Mouse (Mus musculus): Measurements from ENCODE around the gene Gm11567. TPM values are rescaled to one million over a fixed set of nuclear protein-coding genes. Genes with fewer than 3 reads are reported as not detected.
"Not testable (repeated sequence)": the region's sequence is repeated elsewhere in the genome, so short reads cannot be mapped to it uniquely, and the experiment has no call there.

Gene Gm11567
- not detected for polyA plus RNA-seq (2021)

DNA sequence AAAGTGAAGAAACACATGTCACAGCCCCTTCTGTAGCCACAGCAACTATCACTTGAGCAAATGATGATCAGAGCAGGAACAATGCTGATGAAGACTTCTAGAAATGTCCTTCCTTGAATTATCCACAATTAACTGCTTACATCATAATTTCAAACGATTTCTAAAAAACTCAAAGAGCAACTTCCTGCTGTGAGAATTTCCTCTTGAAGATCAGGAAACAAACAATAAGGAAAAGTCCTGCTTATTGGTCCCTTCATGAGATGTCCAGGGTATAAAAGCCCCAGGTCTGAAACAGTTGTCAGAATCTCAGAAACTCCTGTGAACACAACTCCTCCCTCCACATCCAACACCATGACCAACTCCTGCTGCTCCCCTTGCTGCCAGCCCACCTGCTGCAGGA, at the start of gene Gm11567:
Gene Gm11567, plus strand, starts transcription at position 301 of the 400 bp plus-strand sequence.
- DNase-seq (ENCODE audit: low read depth, low spot score); ATAC-seq; CTCF ChIA-PET; in situ Hi-C loops (cut with MboI; ENCODE audit: low pct_unique_long_range_greater_than_20kb); POLR2A ChIA-PET: not testable (repeated sequence)
- H3K27me3 ChIP-seq, result peaks cover 20% of the 10 kb centered on the region

DNA sequence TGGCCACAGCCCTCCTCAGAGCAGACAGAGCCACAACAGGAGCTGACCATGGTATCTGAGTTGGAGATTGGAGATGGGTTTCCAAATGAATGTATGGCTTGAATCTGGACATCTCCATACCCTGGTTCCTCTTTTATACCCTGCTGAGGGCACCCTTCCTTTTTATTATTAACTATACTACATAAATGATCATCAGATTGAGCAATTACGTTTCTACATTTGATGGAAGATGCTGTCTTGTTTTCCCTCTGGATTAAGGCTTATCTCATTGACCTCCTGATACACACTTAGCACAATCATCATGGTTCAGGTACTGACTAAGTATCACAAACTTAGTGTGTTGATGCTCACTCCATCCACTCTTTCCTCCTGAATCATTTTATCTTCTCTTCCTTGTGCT, 41.0 kb upstream of the Gm11567 start, which contains the start of gene 2300003K06Rik:
Gene 2300003K06Rik, minus strand, starts transcription at position 101 of the 400 bp plus-strand sequence.
- CTCF ChIA-PET, result no interaction called here
- ATAC-seq (no peak), DNase-seq (ENCODE audit: low read depth, low spot score) (no peak)
- in situ Hi-C loops (cut with MboI; ENCODE audit: low pct_unique_long_range_greater_than_20kb), result loop anchor here (10.0 kb wide), 1 partner anchor 63 kb away; the partner anchor contains the start of gene Gm11595
- POLR2A ChIA-PET, result no interaction called here
- TF ChIP-seq CTCF (IDR thresholded peaks at IDR 0.05), result no peak
- no peaks in the 10 kb centered on the region for H3K27me3 ChIP-seq

DNA sequence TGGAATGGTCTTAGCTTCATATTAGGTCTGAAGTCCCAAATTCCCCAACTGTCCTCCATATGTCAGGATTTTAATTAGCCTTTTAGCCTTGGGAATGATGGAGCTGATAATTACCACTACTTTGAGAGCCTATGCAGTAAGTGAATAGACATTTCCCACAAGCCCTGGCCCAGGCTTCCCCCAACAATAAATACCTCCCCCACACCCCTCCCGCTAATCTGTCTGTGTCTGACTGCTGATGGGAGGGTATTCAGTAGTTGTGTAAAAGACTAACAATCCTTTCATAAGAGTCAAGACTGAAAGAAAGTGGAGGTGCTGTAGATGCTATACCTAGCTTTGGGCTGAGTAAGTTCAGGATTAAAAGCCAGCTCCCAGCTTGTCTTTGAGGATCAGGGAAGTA, 36.8 kb upstream of the Gm11567 start:
- in situ Hi-C loops (cut with MboI; ENCODE audit: low pct_unique_long_range_greater_than_20kb), result no loop called here
- TF ChIP-seq CTCF (IDR thresholded peaks at IDR 0.05), result no peak
- CTCF ChIA-PET, result no interaction called here

DNA sequence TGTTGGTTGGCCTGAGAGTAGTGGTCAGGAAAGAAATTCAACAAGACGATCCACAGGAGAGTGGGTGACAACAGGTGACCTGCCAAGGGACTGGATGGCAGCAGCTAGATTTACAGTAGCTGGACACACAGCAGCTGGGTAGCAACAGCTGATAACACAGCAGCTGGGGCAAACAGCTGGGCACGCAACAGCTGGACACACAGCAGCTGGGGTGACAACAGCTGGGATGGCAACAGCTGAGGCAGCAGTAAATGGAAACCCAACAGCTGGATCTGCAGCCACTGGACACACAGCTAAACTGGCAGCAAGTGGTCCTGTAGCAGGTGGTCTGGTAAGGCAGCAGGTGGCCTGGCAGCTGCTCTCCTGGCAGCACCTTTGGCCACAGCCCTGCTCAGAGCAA, 32.2 kb upstream of the Gm11567 start:
- in situ Hi-C loops (cut with MboI; ENCODE audit: low pct_unique_long_range_greater_than_20kb), result no loop called here
- DNase-seq (ENCODE audit: low read depth, low spot score) (no peak), ATAC-seq (no peak)
- no peak for TF ChIP-seq CTCF (IDR thresholded peaks at IDR 0.05)
- H3K27me3 ChIP-seq, result peaks cover 3% of the 10 kb centered on the region
- POLR2A ChIA-PET, result no interaction called here
- CTCF ChIA-PET, result no interaction called here

More for the DNA sequence above, 36.8 kb upstream of the Gm11567 start:
- H3K27me3 ChIP-seq, result peaks cover 3% of the 10 kb centered on the region
- POLR2A ChIA-PET, result no interaction called here
- no peak for ATAC-seq
- DNase-seq (ENCODE audit: low read depth, low spot score), result no peak

DNA sequence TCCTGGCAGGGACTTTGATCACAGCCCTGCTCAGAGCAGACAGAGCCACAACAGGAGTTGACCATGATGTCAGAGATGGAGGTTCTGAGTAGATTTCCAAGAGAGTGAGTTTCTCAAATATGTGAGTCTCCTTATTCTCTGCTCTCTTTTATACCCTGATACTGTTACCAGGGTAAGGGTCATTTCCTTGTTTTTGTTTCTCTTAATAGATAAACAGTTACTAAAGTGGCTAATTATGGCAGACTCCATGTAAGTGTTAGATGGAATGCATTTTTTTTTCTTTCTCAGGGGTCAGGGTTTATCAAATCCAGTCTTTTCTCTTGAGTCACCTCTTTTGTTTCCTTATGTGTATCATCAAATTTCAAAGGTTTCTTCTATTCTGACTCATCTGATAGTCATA, 27.5 kb upstream of the Gm11567 start, which contains the start of gene Krtap4-16:
Gene Krtap4-16, minus strand, starts transcription at position 101 of the 400 bp plus-strand sequence.
- no peak for TF ChIP-seq CTCF (IDR thresholded peaks at IDR 0.05)
- ATAC-seq (no peak), DNase-seq (ENCODE audit: low read depth, low spot score) (no peak)
- ChIA-PET POLR2A (no interaction called here), CTCF (no interaction called here)
- H3K27me3 ChIP-seq, result no peaks in the 10 kb centered on the region
- in situ Hi-C loops (cut with MboI; ENCODE audit: low pct_unique_long_range_greater_than_20kb), result no loop called here

DNA sequence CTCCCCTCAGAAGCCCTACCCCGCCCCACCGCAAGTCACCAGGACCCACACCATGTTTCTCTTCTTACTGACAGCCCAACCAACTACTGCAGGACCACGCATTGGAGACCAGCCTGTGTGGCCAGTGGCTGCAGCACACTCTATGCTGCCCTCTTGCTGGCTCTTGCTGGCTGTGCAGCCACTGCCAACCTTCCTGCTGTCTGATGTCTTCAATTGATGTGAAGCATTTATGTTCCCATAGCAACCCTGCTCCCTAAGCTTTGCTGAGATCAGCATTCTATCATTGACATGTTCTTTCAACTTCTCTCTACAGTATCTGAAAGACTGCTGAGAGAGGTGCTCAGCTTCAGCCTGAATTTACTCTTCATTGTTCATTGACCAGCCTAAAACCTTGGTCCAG, 24.9 kb upstream of the Gm11567 start:
- ATAC-seq (no peak), DNase-seq (ENCODE audit: low read depth, low spot score) (no peak)
- no peaks in the 10 kb centered on the region for H3K27me3 ChIP-seq
- TF ChIP-seq CTCF (IDR thresholded peaks at IDR 0.05), result peak; percentile 64
- in situ Hi-C loops (cut with MboI; ENCODE audit: low pct_unique_long_range_greater_than_20kb), result no loop called here
- CTCF ChIA-PET, result no interaction called here
- POLR2A ChIA-PET, result no interaction called here

DNA sequence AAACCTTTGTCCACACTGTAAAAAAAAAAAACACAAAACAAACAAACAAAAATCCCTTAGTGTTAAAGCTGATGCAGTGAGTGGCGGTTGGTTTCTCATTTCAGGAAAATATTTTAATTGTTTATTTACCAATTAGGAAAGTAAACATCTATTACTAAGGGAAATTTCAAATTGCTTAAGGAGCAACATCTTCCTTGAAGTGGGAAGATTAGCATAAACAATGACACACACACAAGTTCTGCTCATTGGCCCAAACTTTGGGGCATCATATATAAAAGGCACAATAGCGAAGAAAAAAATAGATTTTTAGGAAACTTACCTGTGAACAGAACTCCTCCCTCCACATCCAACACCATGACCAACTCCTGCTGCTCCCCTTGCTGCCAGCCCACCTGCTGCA, 21.4 kb upstream of the Gm11567 start, which contains the start of gene Gm11568:
Gene Gm11568, plus strand, starts transcription at position 301 of the 400 bp plus-strand sequence.
- DNase-seq (ENCODE audit: low read depth, low spot score) (no peak), ATAC-seq (no peak)
- no peaks in the 10 kb centered on the region for H3K27me3 ChIP-seq
- TF ChIP-seq CTCF (IDR thresholded peaks at IDR 0.05), result no peak
- in situ Hi-C loops (cut with MboI; ENCODE audit: low pct_unique_long_range_greater_than_20kb), result no loop called here
- CTCF ChIA-PET, result no interaction called here
- POLR2A ChIA-PET, result no interaction called here

DNA sequence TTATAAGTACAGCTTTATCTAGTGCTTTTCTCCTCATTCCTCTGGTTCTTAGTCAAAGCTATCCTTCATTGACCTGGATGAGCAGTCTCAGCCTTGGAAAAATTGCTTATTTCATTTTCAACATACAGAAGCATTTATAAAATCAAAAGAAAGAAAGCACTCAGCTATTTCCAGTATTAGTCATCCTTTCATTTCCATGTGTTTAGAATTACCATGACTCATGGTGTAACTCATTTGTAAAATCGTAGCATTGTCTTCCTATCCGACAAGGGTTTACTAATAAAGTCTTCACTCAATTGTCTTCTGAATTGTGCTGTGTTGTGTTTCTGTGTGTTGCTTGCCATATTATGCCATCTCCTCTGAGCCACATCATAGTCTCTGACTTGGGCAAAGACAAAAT, 20.2 kb upstream of the Gm11567 start:
- no peak for ATAC-seq
- ChIA-PET CTCF (interaction anchor here (1.4 kb wide), 1 partner anchor 439 kb away, joined by 4 read pairs; no protein-coding TSS in a partner anchor), POLR2A (interaction anchor here (1.1 kb wide), 1 partner anchor 10 kb away, joined by 3 read pairs; no protein-coding TSS in a partner anchor)
- no peak for TF ChIP-seq CTCF (IDR thresholded peaks at IDR 0.05)
- DNase-seq (ENCODE audit: low read depth, low spot score), result peak; percentile 13
- in situ Hi-C loops (cut with MboI; ENCODE audit: low pct_unique_long_range_greater_than_20kb), result no loop called here
- no peaks in the 10 kb centered on the region for H3K27me3 ChIP-seq

DNA sequence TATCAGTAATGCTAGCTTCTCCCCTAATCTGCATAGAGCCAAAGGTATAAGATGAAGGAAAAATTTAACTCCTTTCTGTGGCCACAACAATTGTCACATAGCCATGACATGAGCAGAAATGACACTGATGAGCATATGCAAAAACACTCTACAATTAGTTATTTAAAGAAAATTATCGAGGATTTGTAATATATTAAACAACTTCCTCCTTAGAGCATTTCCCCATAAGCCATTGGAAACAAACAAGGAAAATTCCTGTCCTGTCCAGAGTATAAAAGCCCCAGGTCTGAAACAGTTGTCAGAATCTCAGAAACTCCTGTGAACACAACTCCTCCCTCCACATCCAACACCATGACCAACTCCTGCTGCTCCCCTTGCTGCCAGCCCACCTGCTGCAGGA, 14.8 kb upstream of the Gm11567 start, which contains the start of gene Gm11559:
Gene Gm11559, plus strand, starts transcription at position 301 of the 400 bp plus-strand sequence.
- CTCF ChIA-PET; DNase-seq (ENCODE audit: low read depth, low spot score); POLR2A ChIA-PET; H3K27me3 ChIP-seq; in situ Hi-C loops (cut with MboI; ENCODE audit: low pct_unique_long_range_greater_than_20kb); ATAC-seq: not testable (repeated sequence)

DNA sequence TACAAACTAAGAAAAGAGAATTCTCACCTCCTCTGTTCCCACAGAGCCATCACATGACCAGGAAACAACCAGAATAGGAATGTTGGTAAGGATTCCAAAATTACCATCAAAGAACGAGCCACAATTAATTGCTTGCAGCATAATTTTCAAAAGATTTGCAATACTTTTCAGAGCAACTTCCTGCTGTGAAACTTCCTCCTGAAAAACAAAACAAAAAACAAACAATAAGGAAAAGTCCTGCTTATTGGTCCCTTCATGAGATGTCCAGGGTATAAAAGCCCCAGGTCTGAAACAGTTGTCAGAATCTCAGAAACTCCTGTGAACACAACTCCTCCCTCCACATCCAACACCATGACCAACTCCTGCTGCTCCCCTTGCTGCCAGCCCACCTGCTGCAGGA, 5.9 kb upstream of the Gm11567 start, which contains the start of gene Krtap9-1:
Gene Krtap9-1, plus strand, starts transcription at position 301 of the 400 bp plus-strand sequence.
- DNase-seq (ENCODE audit: low read depth, low spot score); CTCF ChIA-PET; in situ Hi-C loops (cut with MboI; ENCODE audit: low pct_unique_long_range_greater_than_20kb); POLR2A ChIA-PET; ATAC-seq: not testable (repeated sequence)
- peaks cover 17% of the 10 kb centered on the region for H3K27me3 ChIP-seq

DNA sequence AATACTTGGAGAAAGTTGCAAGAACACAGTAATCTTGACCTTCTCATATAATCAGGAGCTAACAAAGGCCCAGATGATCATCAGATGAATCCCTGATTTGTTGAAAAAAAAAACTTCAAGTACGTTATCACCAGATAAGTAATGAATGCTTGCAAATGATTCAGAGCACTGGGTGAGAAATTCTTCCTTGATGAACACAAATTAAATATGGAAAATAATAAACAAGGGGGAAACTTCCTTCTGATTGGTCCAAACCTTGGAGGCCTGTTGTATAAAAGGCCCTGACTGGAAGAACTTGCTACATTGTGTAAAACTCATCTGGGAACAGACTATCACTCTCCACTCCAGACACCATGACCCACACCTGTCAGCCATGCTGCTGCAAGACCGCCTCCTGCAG, 28.6 kb downstream of the Gm11567 start, which contains the start of gene Krtap31-1:
Gene Krtap31-1, plus strand, starts transcription at position 301 of the 400 bp plus-strand sequence.
- POLR2A ChIA-PET, result no interaction called here
- CTCF ChIA-PET, result no interaction called here
- in situ Hi-C loops (cut with MboI; ENCODE audit: low pct_unique_long_range_greater_than_20kb), result no loop called here

DNA sequence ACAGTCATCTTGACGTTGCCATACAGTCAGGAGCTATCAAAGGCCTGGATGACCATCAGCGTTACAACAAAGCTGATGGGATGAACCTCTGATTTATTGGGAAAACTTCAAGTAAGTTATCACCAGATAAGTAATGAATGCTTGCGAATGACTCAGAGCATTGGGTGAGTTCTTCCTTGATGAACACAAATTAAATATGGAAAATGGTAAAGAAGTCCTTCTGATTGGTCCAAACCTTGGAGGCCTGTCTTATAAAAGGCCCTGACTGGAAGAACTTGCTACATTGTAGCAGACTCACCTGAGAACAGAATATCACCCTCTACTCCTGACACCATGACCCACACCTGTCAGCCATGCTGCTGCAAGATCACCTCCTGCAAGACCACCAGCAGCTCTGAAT, 35.5 kb downstream of the Gm11567 start, which contains the start of gene Gm11565:
Gene Gm11565, plus strand, starts transcription at position 301 of the 400 bp plus-strand sequence.
- in situ Hi-C loops (cut with MboI; ENCODE audit: low pct_unique_long_range_greater_than_20kb), result no loop called here
- DNase-seq (ENCODE audit: low read depth, low spot score), result no peak
- no peak for TF ChIP-seq CTCF (IDR thresholded peaks at IDR 0.05)
- POLR2A ChIA-PET, result no interaction called here
- CTCF ChIA-PET, result no interaction called here
- no peak for ATAC-seq
- H3K27me3 ChIP-seq, result peaks cover 42% of the 10 kb centered on the region

More for the DNA sequence above, 28.6 kb downstream of the Gm11567 start, which contains the start of gene Krtap31-1:
- DNase-seq (ENCODE audit: low read depth, low spot score) (no peak), ATAC-seq (no peak)
- TF ChIP-seq CTCF (IDR thresholded peaks at IDR 0.05), result no peak
- peaks cover 4% of the 10 kb centered on the region for H3K27me3 ChIP-seq

Other genes starting within 250 kb of the Gm11567 start
- gene Krtap4-2, start 244.1 kb upstream of the Gm11567 start, polyA plus RNA-seq (2021), result not detected
- not detected for gene Krtap4-7, start 235.1 kb upstream of the Gm11567 start, polyA plus RNA-seq (2021)
- not detected for gene Gm11555, start 229.0 kb upstream of the Gm11567 start, polyA plus RNA-seq (2021)
- not detected for gene Gm11563, start 220.2 kb upstream of the Gm11567 start, polyA plus RNA-seq (2021)
- not detected for gene Krtap4-6, start 213.2 kb upstream of the Gm11567 start, polyA plus RNA-seq (2021)
- gene Gm14190, start 188.4 kb upstream of the Gm11567 start, polyA plus RNA-seq (2021), result not detected
- gene Gm14180, start 144.9 kb upstream of the Gm11567 start, polyA plus RNA-seq (2021), result not detected
- not detected for gene Gm11595, start 106.3 kb upstream of the Gm11567 start, polyA plus RNA-seq (2021)
- gene Krtap4-8, start 98.5 kb upstream of the Gm11567 start, polyA plus RNA-seq (2021), result 0.06 TPM
- gene Krtap4-9, start 94.0 kb upstream of the Gm11567 start, polyA plus RNA-seq (2021), result not detected
- not detected for gene Gm11596, start 85.7 kb upstream of the Gm11567 start, polyA plus RNA-seq (2021)
- gene Gm11569, start 80.3 kb upstream of the Gm11567 start, polyA plus RNA-seq (2021), result not detected
- gene Gm11554, start 74.7 kb upstream of the Gm11567 start, polyA plus RNA-seq (2021), result not detected
- not detected for gene Krtap4-13, start 69.3 kb upstream of the Gm11567 start, polyA plus RNA-seq (2021)
- not detected for gene Gm11564, start 63.5 kb upstream of the Gm11567 start, polyA plus RNA-seq (2021)
- gene 2300003K06Rik, start 41.1 kb upstream of the Gm11567 start, polyA plus RNA-seq (2021), result not detected
- not detected for gene Krtap4-16, start 27.6 kb upstream of the Gm11567 start, polyA plus RNA-seq (2021)
- gene Gm11568, start 21.3 kb upstream of the Gm11567 start, polyA plus RNA-seq (2021), result not detected
- not detected for gene Gm11559, start 14.7 kb upstream of the Gm11567 start, polyA plus RNA-seq (2021)
- gene Krtap9-1, start 5.8 kb upstream of the Gm11567 start, polyA plus RNA-seq (2021), result not detected
- not detected for gene Krtap31-1, start 28.7 kb downstream of the Gm11567 start, polyA plus RNA-seq (2021)
- gene Gm11565, start 35.6 kb downstream of the Gm11567 start, polyA plus RNA-seq (2021), result not detected
- gene Krtap31-2, start 57.1 kb downstream of the Gm11567 start, polyA plus RNA-seq (2021), result not detected
- not detected for gene Krtap9-5, start 69.3 kb downstream of the Gm11567 start, polyA plus RNA-seq (2021)
- gene Krtap29-1, start 99.9 kb downstream of the Gm11567 start, polyA plus RNA-seq (2021), result not detected
- gene Krtap16-1, start 107.4 kb downstream of the Gm11567 start, polyA plus RNA-seq (2021), result not detected
- gene Krtap17-1, start 114.8 kb downstream of the Gm11567 start, polyA plus RNA-seq (2021), result not detected
- gene Krt33a, start 137.0 kb downstream of the Gm11567 start, polyA plus RNA-seq (2021), result not detected
- gene Krt33b, start 150.7 kb downstream of the Gm11567 start, polyA plus RNA-seq (2021), result 0.18 TPM
- gene Krt34, start 162.4 kb downstream of the Gm11567 start, polyA plus RNA-seq (2021), result not detected
- gene Krt31, start 171.4 kb downstream of the Gm11567 start, polyA plus RNA-seq (2021), result not detected
- not detected for gene Krt32, start 209.0 kb downstream of the Gm11567 start, polyA plus RNA-seq (2021)
- not detected for gene Krt35, start 217.1 kb downstream of the Gm11567 start, polyA plus RNA-seq (2021)
- not detected for gene Krt36, start 226.4 kb downstream of the Gm11567 start, polyA plus RNA-seq (2021)
- not detected for gene Krt13, start 242.4 kb downstream of the Gm11567 start, polyA plus RNA-seq (2021)